Mouse (Mus musculus): Measurements from ENCODE around the gene Rftn1. TPM values are rescaled to one million over a fixed set of nuclear protein-coding genes. Genes with fewer than 3 reads are reported as not detected.

The Rftn1 gene
- polyA plus RNA-seq (2014; fragmentation: Illumina TruSeq; extraction: RNeasy Lipid Tissue Mini Kit (QIAGEN cat#74804)): 6.6 TPM

GRCm38 (mm10) chr17:50190131-50191015 lies at the start of gene Rftn1:
Gene Rftn1, minus strand, starts transcription at chr17:50190674.

Other genes starting within 250 kb of the Rftn1 start
- 26.9 TPM for gene Dazl, start 103.0 kb upstream of the Rftn1 start, polyA plus RNA-seq (2014; fragmentation: Illumina TruSeq; extraction: RNeasy Lipid Tissue Mini Kit (QIAGEN cat#74804))